Mouse (Mus musculus): ENCODE measurements around the gene Abhd8.

GRCm38 (mm10) chr8:71472601-71473386 lies 9.3 kb upstream of the Abhd8 start:
- TF ChIP-seq CTCF (conservative IDR thresholded peaks at IDR 0.05; ENCODE audit: low read length) (peak; percentile 37), NANOG (IDR thresholded peaks at IDR 0.05; ENCODE audit: borderline replicate concordance, low read length) (no peak), POU5F1 (IDR thresholded peaks at IDR 0.05; ENCODE audit: borderline replicate concordance, low read length) (no peak)
